Mouse (Mus musculus) liver, embryonic 14.5 days (tissue): ENCODE measurements at regions not wholly inside any gene's neighbourhood (a gene's known extent, or its start where the extent isn't known, plus 50 kb on each side); places are given as distances from the start of the nearest gene placed in this dataset.

Source experiments
- ATAC-seq: fragments of 200-750 bp; cut with Nextera tagmentation; 2 replicates; pipeline ENCODE4 v1.8.0; 2017; ENCODE audit warnings: moderate number of reproducible peaks, mild to moderate bottlenecking, moderate library complexity; ENCODE audit not compliant: insufficient read depth
- DNase-seq, 3 experiments: peaks; one replicate each; pipeline ENCODE4 v3.0.0-alpha.2; 2012 to 2013; ENCODE audit warnings: low read depth in 3 of 3, low spot score in 3 of 3
- H3K27ac ChIP-seq: fragments of 300-500 bp; sonication (generic); 2 replicates; pipeline ENCODE4 v1.5.1; 2014; ENCODE audit warnings: moderate library complexity, mild to moderate bottlenecking, control low read depth, inconsistent platforms
- H3K27me3 ChIP-seq: fragments of 300-500 bp; sonication (generic); 2 replicates; pipeline ENCODE4 v1.6.1; 2014; ENCODE audit warnings: mild to moderate bottlenecking, low read length, moderate library complexity; ENCODE audit not compliant: control insufficient read depth, insufficient read depth
- H3K36me3 ChIP-seq: fragments of 300-500 bp; sonication (generic); replicated peaks from 2 replicates; pipeline ENCODE4 v1.6.1; 2014; ENCODE audit warnings: low read depth; ENCODE audit not compliant: control insufficient read depth, insufficient read depth
- H3K4me1 ChIP-seq, 2 experiments: fragments of 200-500 bp in 1 of 2; fragments of 300-500 bp in 1 of 2; sonication (generic) in 1 of 2; replicated peaks; 2 replicates each; pipeline ENCODE4 v1.6.1; 2012 to 2014; ENCODE audit warnings: antibody characterized with exemption in 1 of 2, inconsistent platforms in 1 of 2, low read length in 1 of 2; ENCODE audit not compliant: control insufficient read depth in 2 of 2, insufficient read depth in 2 of 2
- H3K4me2 ChIP-seq: fragments of 300-500 bp; sonication (generic); 2 replicates; pipeline ENCODE4 v1.6.1; 2014; ENCODE audit warnings: low read depth, mild to moderate bottlenecking, control low read depth, moderate library complexity
- H3K4me3 ChIP-seq, 2 experiments: fragments of 200-500 bp in 1 of 2; fragments of 300-500 bp in 1 of 2; sonication (generic) in 1 of 2; 2 replicates each; pipeline ENCODE4 v1.5.1; 2012 to 2014; ENCODE audit warnings: low read depth in 2 of 2, low read length in 2 of 2, mild to moderate bottlenecking in 2 of 2, control low read depth in 1 of 2, inconsistent platforms in 1 of 2, moderate library complexity in 1 of 2; ENCODE audit not compliant: insufficient read depth in 1 of 2
- H3K9ac ChIP-seq: fragments of 300-500 bp; sonication (generic); replicated peaks from 2 replicates; pipeline ENCODE4 v1.6.1; 2014; ENCODE audit warnings: mild to moderate bottlenecking, control low read depth, moderate library complexity
- H3K9me3 ChIP-seq: fragments of 300-500 bp; sonication (generic); 2 replicates; pipeline ENCODE4 v1.6.1; 2016; ENCODE audit warnings: low read length, mixed read lengths; ENCODE audit not compliant: control insufficient read depth
- CTCF ChIP-seq: IDR thresholded peaks from 2 replicates; pipeline ENCODE4 v1.5.1; 2016; ENCODE audit warnings: antibody characterized with exemption, low read depth, control low read depth
- EP300 ChIP-seq: IDR thresholded peaks from 2 replicates; pipeline ENCODE4 v1.6.1; 2016; ENCODE audit warnings: antibody characterized with exemption, low read depth
- WGBS: fragments of 180-500 bp; shearing (Covaris S2); extraction: QIAGEN DNeasy Blood & Tissue Kit; methylation state at CpG from one replicate; pipeline ENCODE4 v1.1.7; 2014; ENCODE audit not compliant: insufficient replicate concordance; 5-methylcytosine and 5-hydroxymethylcytosine counted together

DNA sequence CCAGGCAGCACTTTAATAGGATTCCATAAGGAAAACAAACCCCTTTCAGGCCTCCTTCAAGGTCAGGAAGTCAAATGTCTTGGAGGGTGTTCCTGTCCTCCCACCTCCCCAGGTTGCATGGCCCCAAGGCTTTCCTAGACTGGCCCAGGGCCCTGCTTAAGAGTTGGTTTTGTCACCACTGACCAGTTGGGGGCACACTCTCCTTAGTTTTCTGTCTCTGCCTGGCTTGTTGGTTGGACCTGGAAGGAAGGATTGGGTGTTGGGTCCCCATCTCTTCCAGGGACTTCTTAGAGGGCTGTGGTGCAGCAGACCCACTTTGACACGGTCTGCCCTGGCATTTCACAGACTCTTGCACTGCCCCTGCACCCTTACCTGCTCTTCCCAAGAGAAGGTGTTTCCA is 273.1 kb downstream of the Cyp26b1 start:
- Histone ChIP-seq H3K4me1 (no peaks in the 10 kb centered on the region), H3K27ac (no peak overlapping the region), H3K4me2 (no peak overlapping the region), H3K9me3 (no peaks in the 10 kb centered on the region), H3K4me3 (no peak overlapping the region), H3K9ac (no peak overlapping the region), H3K36me3 (no peaks in the 10 kb centered on the region), H3K27me3 (no peaks in the 10 kb centered on the region; the same call in none of the 2 replicates)
- ATAC-seq (no peak), DNase-seq (no peak)
- WGBS, result 38% methylated on average over 1 of the region's 1 CpGs
- no peak for TF ChIP-seq EP300
- peak; percentile 51 for TF ChIP-seq CTCF

GRCm38 (mm10) chr6:84318774-84319173 is 274.9 kb downstream of the Cyp26b1 start:
- Histone ChIP-seq H3K4me3 (no peak overlapping the region), H3K36me3 (no peaks in the 10 kb centered on the region), H3K4me2 (no peak overlapping the region), H3K27me3 (no peaks in the 10 kb centered on the region; the same call in none of the 2 replicates), H3K9ac (no peak overlapping the region), H3K9me3 (no peaks in the 10 kb centered on the region), H3K27ac (no peak overlapping the region), H3K4me1 (no peaks in the 10 kb centered on the region)
- no peak for ATAC-seq
- WGBS, result 24% methylated on average over 4 of the region's 4 CpGs
- DNase-seq, result no peak
- TF ChIP-seq CTCF (no peak), EP300 (no peak)

DNA sequence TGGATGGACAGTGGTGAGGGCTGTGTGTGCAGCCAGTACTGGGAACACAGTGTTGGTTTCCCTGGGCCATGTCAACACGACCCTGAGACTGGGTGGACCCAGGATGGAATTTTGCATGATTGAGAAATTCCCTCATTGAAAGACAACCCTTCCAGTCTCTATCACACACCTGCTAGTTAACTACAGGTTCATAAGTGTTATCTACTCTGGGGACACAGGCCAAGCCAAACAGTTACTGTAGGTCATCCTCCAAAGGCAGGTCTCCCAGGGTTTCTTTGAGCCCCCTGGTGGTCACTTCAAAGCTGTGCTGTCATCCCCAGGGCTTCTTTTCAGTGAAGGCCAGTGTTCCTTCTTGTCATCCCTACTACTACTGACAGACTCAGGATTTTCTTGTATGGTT is 276.7 kb downstream of the Cyp26b1 start:
- TF ChIP-seq CTCF, result peak; percentile 55
- TF ChIP-seq EP300, result no peak
- 48% methylated on average over 1 of the region's 1 CpGs for whole genome bisulfite sequencing
- DNase-seq (no peak), ATAC-seq (no peak)
- Histone ChIP-seq H3K9me3 (no peaks in the 10 kb centered on the region), H3K27ac (no peak overlapping the region), H3K4me3 (no peak overlapping the region), H3K9ac (no peak overlapping the region), H3K27me3 (no peaks in the 10 kb centered on the region; the same call in none of the 2 replicates), H3K4me1 (no peaks in the 10 kb centered on the region), H3K36me3 (no peaks in the 10 kb centered on the region), H3K4me2 (no peak overlapping the region)

DNA sequence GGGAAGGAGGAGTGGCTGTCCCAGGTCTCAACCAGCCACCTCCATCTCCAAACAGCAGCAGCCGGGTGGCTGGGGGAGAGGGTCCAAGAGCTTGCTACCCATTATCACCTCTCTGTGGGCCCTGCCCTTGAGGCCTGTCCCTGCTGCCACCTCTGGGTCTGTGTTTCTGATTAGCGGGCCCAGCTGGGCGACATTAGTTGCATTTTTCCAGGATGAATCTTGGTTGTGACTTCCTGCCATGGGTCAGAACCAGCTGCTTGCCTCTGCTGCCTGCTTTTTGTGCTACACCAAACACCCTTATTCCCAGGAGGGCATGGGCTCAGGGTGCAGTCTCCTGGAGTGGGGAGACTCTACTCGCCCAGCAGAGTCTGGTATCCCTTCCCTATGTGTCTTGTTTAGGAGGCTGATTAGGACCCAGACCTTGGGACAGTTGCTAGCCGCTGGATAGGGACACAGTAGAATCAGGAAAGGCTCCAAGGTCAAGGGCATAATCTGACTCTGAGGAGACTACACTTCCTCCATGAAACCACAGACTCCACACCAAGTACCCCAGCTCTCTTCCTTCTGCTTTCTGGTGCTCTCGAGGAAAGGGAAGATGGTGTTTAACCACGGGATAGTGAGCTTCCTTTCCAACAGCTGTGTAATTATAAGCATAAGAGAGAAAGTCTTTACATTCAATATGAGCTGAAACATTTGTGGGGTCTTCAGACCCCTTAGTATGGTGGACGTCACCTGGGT is 278.4 kb downstream of the Cyp26b1 start:
- H3K9me3 ChIP-seq, result no peaks in the 10 kb centered on the region
- H3K9ac ChIP-seq, result no peak overlapping the region
- no peak overlapping the region for H3K27ac ChIP-seq
- H3K4me1 ChIP-seq, result no peaks in the 10 kb centered on the region
- DNase-seq, result no peak
- 19% methylated on average over 8 of the region's 8 CpGs for WGBS
- no peaks in the 10 kb centered on the region for H3K36me3 ChIP-seq
- TF ChIP-seq EP300, result no peak
- no peaks in the 10 kb centered on the region; the same call in 1 of the 2 replicates for H3K27me3 ChIP-seq
- ATAC-seq, result no peak
- no peak overlapping the region for H3K4me3 ChIP-seq
- no peak overlapping the region for H3K4me2 ChIP-seq

DNA sequence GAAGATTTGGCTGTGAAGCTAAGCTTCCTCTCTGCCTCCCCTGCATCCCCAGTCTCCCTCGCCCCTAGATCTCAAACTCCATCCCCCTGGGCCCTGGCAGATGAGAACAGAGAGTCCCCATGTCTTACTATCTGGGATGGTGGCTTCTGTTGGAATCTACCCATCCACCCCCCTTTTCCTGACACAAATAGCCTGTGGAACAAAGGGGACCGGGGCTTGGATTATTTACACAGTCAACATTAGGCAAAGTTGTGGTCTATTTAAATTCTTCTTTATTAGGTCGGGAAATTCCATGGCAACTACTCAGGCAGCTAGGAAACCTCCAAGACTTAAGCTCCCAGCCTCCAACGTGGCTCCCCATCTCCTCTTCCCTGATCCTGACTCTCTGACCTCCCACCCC is 279.9 kb downstream of the Cyp26b1 start:
- Histone ChIP-seq H3K27ac (no peak overlapping the region), H3K9me3 (no peaks in the 10 kb centered on the region), H3K27me3 (no peaks in the 10 kb centered on the region), H3K4me1 (no peaks in the 10 kb centered on the region), H3K4me2 (no peak overlapping the region), H3K9ac (no peak overlapping the region), H3K36me3 (no peaks in the 10 kb centered on the region), H3K4me3 (no peak overlapping the region)
- TF ChIP-seq CTCF (no peak), EP300 (no peak)
- ATAC-seq (no peak), DNase-seq (no peak)
- WGBS, result 13% methylated on average over 4 of the region's 4 CpGs
